Mouse (Mus musculus) kidney, postnatal 0 days (tissue): ENCODE results near the gene Med24. TPM values are rescaled to one million over a fixed set of nuclear protein-coding genes. Genes with fewer than 3 reads are reported as not detected.

ENCODE experiments used
- ATAC-seq: fragments of 200-750 bp; cut with Nextera tagmentation; replicated peaks from 2 replicates; pipeline ENCODE4 v1.8.0; 2017; ENCODE audit warnings: low read depth, moderate number of reproducible peaks, moderate TSS enrichment, moderate library complexity; ENCODE audit not compliant: low FRiP score
- DNase-seq: peaks from one replicate; pipeline ENCODE4 v3.0.0-alpha.2; 2016; ENCODE audit warnings: low spot score
- H3K27ac ChIP-seq: fragments of 300-500 bp; sonication (generic); 2 replicates; pipeline ENCODE4 v1.5.1; 2014; ENCODE audit warnings: mild to moderate bottlenecking
- H3K27me3 ChIP-seq: fragments of 300-500 bp; sonication (generic); 2 replicates; pipeline ENCODE4 v1.6.1; 2014; ENCODE audit warnings: low read length, mixed read lengths; ENCODE audit not compliant: insufficient read depth
- H3K36me3 ChIP-seq: fragments of 300-500 bp; sonication (generic); 2 replicates; pipeline ENCODE4 v1.6.1; 2014; ENCODE audit warnings: low read length, mixed read lengths; ENCODE audit not compliant: insufficient read depth
- H3K4me1 ChIP-seq: fragments of 300-500 bp; sonication (generic); replicated peaks from 2 replicates; pipeline ENCODE4 v1.6.1; 2014; ENCODE audit warnings: antibody characterized with exemption, low read length, mixed read lengths; ENCODE audit not compliant: insufficient read depth
- H3K4me2 ChIP-seq: fragments of 300-500 bp; sonication (generic); 2 replicates; pipeline ENCODE4 v1.6.1; 2014; ENCODE audit warnings: mild to moderate bottlenecking, low read length, moderate library complexity, mixed read lengths
- H3K4me3 ChIP-seq: fragments of 300-500 bp; sonication (generic); replicated peaks from 2 replicates; pipeline ENCODE4 v1.5.1; 2014; ENCODE audit warnings: low read depth, low read length
- H3K9ac ChIP-seq: fragments of 300-500 bp; sonication (generic); 2 replicates; pipeline ENCODE4 v1.6.1; 2014; ENCODE audit warnings: low read depth, low read length
- H3K9me3 ChIP-seq: fragments of 300-500 bp; sonication (generic); replicated peaks from 2 replicates; pipeline ENCODE4 v1.6.1; 2016; ENCODE audit warnings: low read length, inconsistent platforms, mixed read lengths
- CTCF ChIP-seq: IDR thresholded peaks from 2 replicates; pipeline ENCODE4 v1.5.1; 2016; ENCODE audit warnings: antibody characterized with exemption, low read depth, mild to moderate bottlenecking, moderate library complexity
- WGBS: fragments of 180-500 bp; shearing (Covaris S2); extraction: QIAGEN DNeasy Blood & Tissue Kit; methylation state at CpG from one replicate; pipeline ENCODE4 v1.1.7; 2014; 5-methylcytosine and 5-hydroxymethylcytosine counted together
- polyA plus RNA-seq: library from polyadenylated mRNA; unstranded; fragments of >200 nt; fragmentation: Nextera tagmentation; extraction: Ambion mirVana; gene quantifications from 2 replicates; pipeline ENCODE4 v1.2.1, GENCODE M21; 2015

The Med24 gene
- polyA plus RNA-seq, 1 experiment from 2014 or later: 38.3 TPM

- H3K4me2 ChIP-seq: no peak overlapping the region
- peak; percentile 66 for TF ChIP-seq CTCF
- no peak overlapping the region for H3K27ac ChIP-seq
- no peak overlapping the region for H3K4me3 ChIP-seq
- H3K36me3 ChIP-seq: peaks cover 31% of the 10 kb centered on the region
- WGBS: 57% methylated on average over 17 of the region's 17 CpGs
- ATAC-seq (no peak; the same call in 1 of the 2 replicates), DNase-seq (no peak)
- H3K9ac ChIP-seq: no peak overlapping the region
- H3K4me1 ChIP-seq: peaks cover 19% of the 10 kb centered on the region; the same call in 1 of the 2 replicates
- H3K27me3 ChIP-seq: no peaks in the 10 kb centered on the region
- no peaks in the 10 kb centered on the region for H3K9me3 ChIP-seq
Observed at GRCm38 (mm10) chr11:98762756-98763501, 33.7 kb upstream of the Med24 start.

- Histone ChIP-seq H3K4me2 (no peak overlapping the region), H3K27ac (no peak overlapping the region), H3K9me3 (no peaks in the 10 kb centered on the region), H3K4me1 (peaks cover 14% of the 10 kb centered on the region; the same call in 1 of the 2 replicates), H3K4me3 (no peak overlapping the region), H3K27me3 (no peaks in the 10 kb centered on the region), H3K36me3 (peaks cover 37% of the 10 kb centered on the region), H3K9ac (no peak overlapping the region)
- WGBS: 93% methylated on average over 4 of the region's 4 CpGs
- ATAC-seq (no peak), DNase-seq (no peak)
- no peak for TF ChIP-seq CTCF
Observed at GRCm38 (mm10) chr11:98761939-98762338, 32.7 kb upstream of the Med24 start.

GRCm38 (mm10) chr11:98756711-98757110 is 27.5 kb upstream of the Med24 start:
- peaks cover 33% of the 10 kb centered on the region; the same call in 1 of the 2 replicates for H3K36me3 ChIP-seq
- DNase-seq (no peak), ATAC-seq (no peak)
- peaks cover 35% of the 10 kb centered on the region for H3K4me1 ChIP-seq
- no peak overlapping the region for H3K4me3 ChIP-seq
- no peaks in the 10 kb centered on the region for H3K27me3 ChIP-seq
- no peak overlapping the region for H3K27ac ChIP-seq
- no peak overlapping the region for H3K4me2 ChIP-seq
- no peak overlapping the region for H3K9ac ChIP-seq
- no peaks in the 10 kb centered on the region for H3K9me3 ChIP-seq
- no peak for TF ChIP-seq CTCF
- WGBS: 88% methylated on average over 12 of the region's 12 CpGs

GRCm38 (mm10) chr11:98755726-98756380 is 26.6 kb upstream of the Med24 start:
- Histone ChIP-seq H3K27me3 (no peaks in the 10 kb centered on the region), H3K27ac (no peak overlapping the region), H3K9ac (no peak overlapping the region), H3K9me3 (no peaks in the 10 kb centered on the region), H3K36me3 (peaks cover 33% of the 10 kb centered on the region; the same call in 1 of the 2 replicates), H3K4me2 (no peak overlapping the region), H3K4me1 (peaks cover 43% of the 10 kb centered on the region), H3K4me3 (no peak overlapping the region)
- TF ChIP-seq CTCF: no peak
- ATAC-seq (no peak), DNase-seq (no peak)
- 92% methylated on average over 6 of the region's 6 CpGs for WGBS

- no peak overlapping the region for H3K4me3 ChIP-seq
- H3K27me3 ChIP-seq: no peaks in the 10 kb centered on the region
- no peak overlapping the region for H3K4me2 ChIP-seq
- peak; percentile 95 for TF ChIP-seq CTCF
- H3K36me3 ChIP-seq: peaks cover 26% of the 10 kb centered on the region; the same call in 1 of the 2 replicates
- WGBS: 25% methylated on average over 7 of the region's 7 CpGs
- peak; percentile 83 for DNase-seq
- peaks cover 55% of the 10 kb centered on the region for H3K4me1 ChIP-seq
- ATAC-seq: peak; percentile 33
- no peaks in the 10 kb centered on the region for H3K9me3 ChIP-seq
- no peak overlapping the region for H3K9ac ChIP-seq
- H3K27ac ChIP-seq: peak overlapping the region; percentile 72
Observed at GRCm38 (mm10) chr11:98754621-98755181, 25.5 kb upstream of the Med24 start.

- H3K36me3 ChIP-seq: peaks cover 26% of the 10 kb centered on the region; the same call in 1 of the 2 replicates
- no peak for TF ChIP-seq CTCF
- peaks cover 60% of the 10 kb centered on the region for H3K4me1 ChIP-seq
- ATAC-seq (no peak), DNase-seq (no peak)
- 54% methylated on average over 9 of the region's 9 CpGs for WGBS
- no peak overlapping the region for H3K4me3 ChIP-seq
- no peaks in the 10 kb centered on the region for H3K9me3 ChIP-seq
- H3K9ac ChIP-seq: no peak overlapping the region
- H3K27ac ChIP-seq: peak overlapping the region; percentile 72
- no peak overlapping the region for H3K4me2 ChIP-seq
- H3K27me3 ChIP-seq: no peaks in the 10 kb centered on the region
Observed at GRCm38 (mm10) chr11:98754151-98754620, 25.0 kb upstream of the Med24 start.
